Mouse (Mus musculus): ENCODE results near the gene Snrnp25. TPM values are rescaled to one million over a fixed set of nuclear protein-coding genes. Genes with fewer than 3 reads are reported as not detected.

Snrnp25 gene
- polyA plus RNA-seq, 1 experiment, result 58.3 TPM

DNA sequence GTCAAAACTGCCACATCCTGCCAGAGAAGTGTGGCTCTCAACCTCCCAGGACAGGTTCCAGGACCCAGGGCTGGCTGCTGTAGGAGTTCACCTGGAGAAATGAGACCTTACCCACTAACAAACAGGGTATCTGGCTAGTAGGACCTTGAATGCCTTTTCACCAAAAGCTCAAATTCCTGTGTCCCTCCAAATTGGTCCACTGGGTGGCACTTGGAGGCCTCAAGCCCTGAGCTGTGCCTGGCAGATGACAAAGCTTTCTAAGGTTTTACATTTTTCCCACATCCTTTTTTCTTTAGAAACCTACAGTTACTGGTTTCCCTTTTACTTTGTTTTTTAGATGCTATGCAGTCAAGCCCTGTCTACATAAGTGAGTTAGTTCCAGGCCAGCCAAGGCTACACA, 41.9 kb downstream of the Snrnp25 start:
- H3K36me3 ChIP-seq (ENCODE audit: control insufficient read depth, insufficient read depth), result peaks cover 35% of the 10 kb centered on the region
- H3ac ChIP-seq (ENCODE audit: control insufficient read depth, insufficient read length), result no peak overlapping the region
- no peak overlapping the region for H3K4me3 ChIP-seq
- H3K4me2 ChIP-seq (ENCODE audit: low read depth), result no peak overlapping the region
- no peaks in the 10 kb centered on the region for H3K27me3 ChIP-seq (ENCODE audit: control insufficient read depth, insufficient read depth, insufficient read length)
- TF ChIP-seq TCF12 (IDR thresholded peaks at IDR 0.05; ENCODE audit: insufficient read depth, poor library complexity, severe bottlenecking), result no peak
- no peak for TF ChIP-seq SRF (IDR thresholded peaks at IDR 0.05; ENCODE audit: control insufficient read depth, insufficient read length, low read depth)
- TF ChIP-seq MYOG (IDR thresholded peaks at IDR 0.05; ENCODE audit: control insufficient read depth in 1 of 3, insufficient read depth in 1 of 3, insufficient read length in 2 of 3, low read depth in 2 of 3), result no peak
- TF ChIP-seq USF1 (IDR thresholded peaks at IDR 0.05; ENCODE audit: low read depth), result no peak
- no peak for TF ChIP-seq REST (IDR thresholded peaks at IDR 0.05; ENCODE audit: insufficient read depth, insufficient read length)
- TF ChIP-seq E2F4 (IDR thresholded peaks at IDR 0.05; ENCODE audit: insufficient read depth), result no peak
- no peak for TF ChIP-seq POLR2A (IDR thresholded peaks at IDR 0.05; ENCODE audit: insufficient read length, low read depth)
- H3K79me2 ChIP-seq (ENCODE audit: control insufficient read depth, insufficient read depth), result no peaks in the 10 kb centered on the region

- no peak overlapping the region for H3K4me2 ChIP-seq (ENCODE audit: low read depth)
- no peaks in the 10 kb centered on the region for H3K27me3 ChIP-seq (ENCODE audit: control insufficient read depth, insufficient read depth, insufficient read length)
- TF ChIP-seq MYOD1 (IDR thresholded peaks at IDR 0.05; ENCODE audit: control insufficient read depth in 1 of 3, insufficient read length in 2 of 3, low read depth in 2 of 3), result no peak
- no peak for TF ChIP-seq TCF12 (IDR thresholded peaks at IDR 0.05; ENCODE audit: insufficient read depth, poor library complexity, severe bottlenecking)
- no peak for TF ChIP-seq POLR2A (IDR thresholded peaks at IDR 0.05; ENCODE audit: insufficient read length, low read depth)
- no peak for TF ChIP-seq E2F4 (IDR thresholded peaks at IDR 0.05; ENCODE audit: insufficient read depth)
- TF ChIP-seq TCF3 (IDR thresholded peaks at IDR 0.05; ENCODE audit: insufficient read length, low read depth), result no peak
- no peak for TF ChIP-seq USF1 (IDR thresholded peaks at IDR 0.05; ENCODE audit: low read depth)
- TF ChIP-seq CEBPB (IDR thresholded peaks at IDR 0.05; ENCODE audit: insufficient read depth, poor library complexity, severe bottlenecking), result no peak
- TF ChIP-seq REST (IDR thresholded peaks at IDR 0.05; ENCODE audit: insufficient read depth, insufficient read length), result no peak
- TF ChIP-seq POLR2AphosphoS2 (IDR thresholded peaks at IDR 0.05; ENCODE audit: insufficient read length, low read depth), result no peak
- TF ChIP-seq MAX (IDR thresholded peaks at IDR 0.05; ENCODE audit: low read depth), result no peak
- TF ChIP-seq MYOG (IDR thresholded peaks at IDR 0.05; ENCODE audit: control insufficient read depth in 1 of 3, insufficient read depth in 1 of 3, insufficient read length in 2 of 3, low read depth in 2 of 3), result no peak
- TF ChIP-seq SRF (IDR thresholded peaks at IDR 0.05; ENCODE audit: control insufficient read depth, insufficient read length, low read depth), result no peak
- H3K36me3 ChIP-seq (ENCODE audit: control insufficient read depth, insufficient read depth), result peaks cover 40% of the 10 kb centered on the region
- no peak overlapping the region for H3ac ChIP-seq (ENCODE audit: control insufficient read depth, insufficient read length)
- H3K79me2 ChIP-seq (ENCODE audit: control insufficient read depth, insufficient read depth), result no peaks in the 10 kb centered on the region
- no peak overlapping the region for H3K4me3 ChIP-seq
Observed at GRCm38 (mm10) chr11:32248350-32248749, 43.1 kb downstream of the Snrnp25 start.

GRCm38 (mm10) chr11:32250880-32251763, 45.9 kb downstream of the Snrnp25 start:
- no peak overlapping the region for H3ac ChIP-seq (ENCODE audit: control insufficient read depth, insufficient read length)
- H3K4me3 ChIP-seq, result no peak overlapping the region
- H3K79me2 ChIP-seq (ENCODE audit: control insufficient read depth, insufficient read depth), result no peaks in the 10 kb centered on the region
- H3K27me3 ChIP-seq (ENCODE audit: control insufficient read depth, insufficient read depth, insufficient read length), result no peaks in the 10 kb centered on the region
- peaks cover 40% of the 10 kb centered on the region for H3K36me3 ChIP-seq (ENCODE audit: control insufficient read depth, insufficient read depth)
- TF ChIP-seq MYOD1 (IDR thresholded peaks at IDR 0.05; ENCODE audit: control insufficient read depth in 1 of 3, insufficient read length in 2 of 3, low read depth in 2 of 3) (peak in 1 of 3 experiments; percentile 64), E2F4 (IDR thresholded peaks at IDR 0.05; ENCODE audit: insufficient read depth) (no peak), TCF3 (IDR thresholded peaks at IDR 0.05; ENCODE audit: insufficient read length, low read depth) (no peak), CEBPB (IDR thresholded peaks at IDR 0.05; ENCODE audit: insufficient read depth, poor library complexity, severe bottlenecking) (no peak), MYOG (IDR thresholded peaks at IDR 0.05; ENCODE audit: control insufficient read depth in 1 of 3, insufficient read depth in 1 of 3, insufficient read length in 2 of 3, low read depth in 2 of 3) (peak in 1 of 3 experiments; percentile 21), MAX (IDR thresholded peaks at IDR 0.05; ENCODE audit: low read depth) (no peak), POLR2AphosphoS2 (IDR thresholded peaks at IDR 0.05; ENCODE audit: insufficient read length, low read depth) (no peak)
- H3K4me2 ChIP-seq (ENCODE audit: low read depth), result peak overlapping the region; percentile 54

GRCm38 (mm10) chr11:32253121-32253520, 47.9 kb downstream of the Snrnp25 start:
- no peak overlapping the region for H3K4me3 ChIP-seq
- no peak overlapping the region for H3ac ChIP-seq (ENCODE audit: control insufficient read depth, insufficient read length)
- H3K27me3 ChIP-seq (ENCODE audit: control insufficient read depth, insufficient read depth, insufficient read length), result no peaks in the 10 kb centered on the region
- no peak for TF ChIP-seq CEBPB (IDR thresholded peaks at IDR 0.05; ENCODE audit: insufficient read depth, poor library complexity, severe bottlenecking)
- no peak for TF ChIP-seq TCF3 (IDR thresholded peaks at IDR 0.05; ENCODE audit: insufficient read length, low read depth)
- TF ChIP-seq TCF12 (IDR thresholded peaks at IDR 0.05; ENCODE audit: insufficient read depth, poor library complexity, severe bottlenecking), result peak; percentile 41
- TF ChIP-seq REST (IDR thresholded peaks at IDR 0.05; ENCODE audit: insufficient read depth, insufficient read length), result no peak
- TF ChIP-seq POLR2A (IDR thresholded peaks at IDR 0.05; ENCODE audit: insufficient read length, low read depth), result no peak
- TF ChIP-seq MYOG (IDR thresholded peaks at IDR 0.05; ENCODE audit: control insufficient read depth in 1 of 3, insufficient read depth in 1 of 3, insufficient read length in 2 of 3, low read depth in 2 of 3), result peak; percentile 22 to 77 (median 41)
- TF ChIP-seq MYOD1 (IDR thresholded peaks at IDR 0.05; ENCODE audit: control insufficient read depth in 1 of 3, insufficient read length in 2 of 3, low read depth in 2 of 3), result peak in 2 of 3 experiments; percentile 74 to 87
- no peak for TF ChIP-seq SRF (IDR thresholded peaks at IDR 0.05; ENCODE audit: control insufficient read depth, insufficient read length, low read depth)
- TF ChIP-seq E2F4 (IDR thresholded peaks at IDR 0.05; ENCODE audit: insufficient read depth), result no peak
- no peak for TF ChIP-seq USF1 (IDR thresholded peaks at IDR 0.05; ENCODE audit: low read depth)
- no peak for TF ChIP-seq MAX (IDR thresholded peaks at IDR 0.05; ENCODE audit: low read depth)
- no peak for TF ChIP-seq POLR2AphosphoS2 (IDR thresholded peaks at IDR 0.05; ENCODE audit: insufficient read length, low read depth)
- no peaks in the 10 kb centered on the region for H3K79me2 ChIP-seq (ENCODE audit: control insufficient read depth, insufficient read depth)
- H3K4me2 ChIP-seq (ENCODE audit: low read depth), result no peak overlapping the region
- peaks cover 31% of the 10 kb centered on the region for H3K36me3 ChIP-seq (ENCODE audit: control insufficient read depth, insufficient read depth)
